Mouse (Mus musculus) testis, adult 2 months (tissue): Measurements from ENCODE around the gene Crls1.

Source experiments
- CTCF ChIP-seq: fragments of 200-500 bp; IDR thresholded peaks from 2 replicates; pipeline ENCODE4 v1.5.1; 2012; ENCODE audit warnings: low read depth, mild to moderate bottlenecking, inconsistent platforms, low read length, moderate library complexity; ENCODE audit not compliant: control insufficient read depth, insufficient read depth, insufficient replicate concordance
- POLR2A ChIP-seq: fragments of 200-500 bp; IDR thresholded peaks from 2 replicates; pipeline ENCODE4 v1.6.1; 2012; ENCODE audit warnings: low read depth, mild to moderate bottlenecking, inconsistent platforms, low read length, moderate library complexity; ENCODE audit not compliant: control insufficient read depth

GRCm38 (mm10) chr2:132802976-132803375, 43.5 kb upstream of the Crls1 start:
- no peak for TF ChIP-seq POLR2A
- TF ChIP-seq CTCF: no peak
